Mouse (Mus musculus): Measurements from ENCODE around the gene Cnn2. TPM values are rescaled to one million over a fixed set of nuclear protein-coding genes. Genes with fewer than 3 reads are reported as not detected.

Cnn2 gene
- polyA plus RNA-seq, 1 experiment from 2014 or later = 293 TPM

GRCm38 (mm10) chr10:79964727-79965126 is 23.7 kb upstream of the Cnn2 start:
- no peak overlapping the region for H3K9ac ChIP-seq (ENCODE audit: low read depth, low read length)
- H3K4me1 ChIP-seq (ENCODE audit: control insufficient read depth, insufficient read depth, low read length) = peaks cover 6% of the 10 kb centered on the region
- no peaks in the 10 kb centered on the region for H3K27me3 ChIP-seq (replicated peaks; ENCODE audit: control insufficient read depth, insufficient read depth, low read length)
- ATAC-seq (ENCODE audit: low read depth) (no peak), DNase-seq (ENCODE audit: low spot score) (no peak)
- H3K4me2 ChIP-seq (ENCODE audit: low read depth, low read length) = no peak overlapping the region
- H3K4me3 ChIP-seq (ENCODE audit: low read depth, low read length) = no peak overlapping the region
- H3K27ac ChIP-seq (replicated peaks; ENCODE audit: low read depth, low read length) = no peak overlapping the region
- WGBS = 95% methylated on average over 7 of the region's 7 CpGs
- peaks cover 62% of the 10 kb centered on the region for H3K36me3 ChIP-seq (ENCODE audit: control insufficient read depth, insufficient read depth, low read length)
- H3K9me3 ChIP-seq (ENCODE audit: control insufficient read depth, low read length) = no peaks in the 10 kb centered on the region

- peaks cover 62% of the 10 kb centered on the region for H3K36me3 ChIP-seq (ENCODE audit: control insufficient read depth, insufficient read depth, low read length)
- 88% methylated on average over 4 of the region's 5 CpGs for WGBS
- H3K9me3 ChIP-seq (ENCODE audit: control insufficient read depth, low read length) = no peaks in the 10 kb centered on the region
- no peak for ATAC-seq (ENCODE audit: low read depth)
- H3K4me3 ChIP-seq (ENCODE audit: low read depth, low read length) = no peak overlapping the region
- DNase-seq (ENCODE audit: low spot score) = no peak
- peaks cover 6% of the 10 kb centered on the region for H3K4me1 ChIP-seq (ENCODE audit: control insufficient read depth, insufficient read depth, low read length)
- H3K4me2 ChIP-seq (ENCODE audit: low read depth, low read length) = no peak overlapping the region
- no peak overlapping the region for H3K9ac ChIP-seq (ENCODE audit: low read depth, low read length)
- H3K27me3 ChIP-seq (replicated peaks; ENCODE audit: control insufficient read depth, insufficient read depth, low read length) = no peaks in the 10 kb centered on the region
- H3K27ac ChIP-seq (replicated peaks; ENCODE audit: low read depth, low read length) = no peak overlapping the region
Observed at GRCm38 (mm10) chr10:79965325-79965724, 23.1 kb upstream of the Cnn2 start.

GRCm38 (mm10) chr10:79966886-79967400 is 21.4 kb upstream of the Cnn2 start:
- peaks cover 62% of the 10 kb centered on the region for H3K36me3 ChIP-seq (ENCODE audit: control insufficient read depth, insufficient read depth, low read length)
- ATAC-seq (ENCODE audit: low read depth) (no peak), DNase-seq (ENCODE audit: low spot score) (no peak)
- H3K4me1 ChIP-seq (ENCODE audit: control insufficient read depth, insufficient read depth, low read length) = no peaks in the 10 kb centered on the region
- H3K4me2 ChIP-seq (ENCODE audit: low read depth, low read length) = no peak overlapping the region
- no peak overlapping the region for H3K4me3 ChIP-seq (ENCODE audit: low read depth, low read length)
- H3K27ac ChIP-seq (replicated peaks; ENCODE audit: low read depth, low read length) = no peak overlapping the region
- 0 out of 2 replicates have a peak, but pooled peaks cover 8% of the 10 kb centered on the region for H3K27me3 ChIP-seq (replicated peaks; ENCODE audit: control insufficient read depth, insufficient read depth, low read length)
- 94% methylated on average over 5 of the region's 5 CpGs for WGBS
- no peaks in the 10 kb centered on the region for H3K9me3 ChIP-seq (ENCODE audit: control insufficient read depth, low read length)
- no peak overlapping the region for H3K9ac ChIP-seq (ENCODE audit: low read depth, low read length)

GRCm38 (mm10) chr10:79968181-79968580 is 20.2 kb upstream of the Cnn2 start:
- 0 out of 2 replicates have a peak, but pooled peaks cover 10% of the 10 kb centered on the region for H3K27me3 ChIP-seq (replicated peaks; ENCODE audit: control insufficient read depth, insufficient read depth, low read length)
- ATAC-seq (ENCODE audit: low read depth) (no peak), DNase-seq (ENCODE audit: low spot score) (no peak)
- H3K4me3 ChIP-seq (ENCODE audit: low read depth, low read length) = no peak overlapping the region
- H3K4me2 ChIP-seq (ENCODE audit: low read depth, low read length) = no peak overlapping the region
- H3K27ac ChIP-seq (replicated peaks; ENCODE audit: low read depth, low read length) = no peak overlapping the region
- peaks cover 53% of the 10 kb centered on the region for H3K36me3 ChIP-seq (ENCODE audit: control insufficient read depth, insufficient read depth, low read length)
- no peaks in the 10 kb centered on the region for H3K4me1 ChIP-seq (ENCODE audit: control insufficient read depth, insufficient read depth, low read length)
- no peak overlapping the region for H3K9ac ChIP-seq (ENCODE audit: low read depth, low read length)
- no peaks in the 10 kb centered on the region for H3K9me3 ChIP-seq (ENCODE audit: control insufficient read depth, low read length)
- 77% methylated on average over 1 of the region's 1 CpGs for WGBS

GRCm38 (mm10) chr10:79969124-79969568 is 19.2 kb upstream of the Cnn2 start:
- peaks cover 50% of the 10 kb centered on the region for H3K36me3 ChIP-seq (ENCODE audit: control insufficient read depth, insufficient read depth, low read length)
- 13% methylated on average over 3 of the region's 3 CpGs for WGBS
- H3K4me2 ChIP-seq (ENCODE audit: low read depth, low read length) = no peak overlapping the region
- no peak overlapping the region for H3K27ac ChIP-seq (replicated peaks; ENCODE audit: low read depth, low read length)
- H3K27me3 ChIP-seq (replicated peaks; ENCODE audit: control insufficient read depth, insufficient read depth, low read length) = 0 out of 2 replicates have a peak, but pooled peaks cover 13% of the 10 kb centered on the region
- no peak for ATAC-seq (ENCODE audit: low read depth)
- no peak overlapping the region for H3K4me3 ChIP-seq (ENCODE audit: low read depth, low read length)
- H3K4me1 ChIP-seq (ENCODE audit: control insufficient read depth, insufficient read depth, low read length) = no peaks in the 10 kb centered on the region
- no peak for DNase-seq (ENCODE audit: low spot score)
- H3K9me3 ChIP-seq (ENCODE audit: control insufficient read depth, low read length) = no peaks in the 10 kb centered on the region
- H3K9ac ChIP-seq (ENCODE audit: low read depth, low read length) = no peak overlapping the region

- peak within 1 kb of the TSS; percentile 76 for H3K9ac ChIP-seq (ENCODE audit: low read depth, low read length)
- 0 out of 2 replicates have a peak, but pooled peaks cover 13% of the 10 kb centered on the region for H3K27me3 ChIP-seq (replicated peaks; ENCODE audit: control insufficient read depth, insufficient read depth, low read length)
- H3K9me3 ChIP-seq (ENCODE audit: control insufficient read depth, low read length) = no peaks in the 10 kb centered on the region
- peak within 1 kb of the TSS; percentile 54 for H3K4me3 ChIP-seq (ENCODE audit: low read depth, low read length)
- H3K27ac ChIP-seq (replicated peaks; ENCODE audit: low read depth, low read length) = no peak within 1 kb of the TSS; the same call in 1 of the 2 replicates
- no peaks in the 10 kb centered on the region for H3K4me1 ChIP-seq (ENCODE audit: control insufficient read depth, insufficient read depth, low read length)
- peak; percentile 23 for ATAC-seq (ENCODE audit: low read depth)
- H3K36me3 ChIP-seq (ENCODE audit: control insufficient read depth, insufficient read depth, low read length) = peaks cover 49% of the 10 kb centered on the region
- 6% methylated on average over 24 of the region's 47 CpGs for WGBS
- peak within 1 kb of the TSS; percentile 96 for H3K4me2 ChIP-seq (ENCODE audit: low read depth, low read length)
- no peak for DNase-seq (ENCODE audit: low spot score)
Observed at GRCm38 (mm10) chr10:79970415-79971182, 17.8 kb upstream of the Cnn2 start, which contains the start of gene Grin3b. TSS of gene Grin3b (plus strand) at chr10:79970715.

GRCm38 (mm10) chr10:79971183-79971497 is 17.2 kb upstream of the Cnn2 start:
- Histone ChIP-seq H3K9me3 (ENCODE audit: control insufficient read depth, low read length) (no peaks in the 10 kb centered on the region), H3K4me2 (ENCODE audit: low read depth, low read length) (peak overlapping the region; percentile 96), H3K27ac (replicated peaks; ENCODE audit: low read depth, low read length) (no peak overlapping the region), H3K4me1 (ENCODE audit: control insufficient read depth, insufficient read depth, low read length) (no peaks in the 10 kb centered on the region), H3K9ac (ENCODE audit: low read depth, low read length) (peak overlapping the region; percentile 76), H3K4me3 (ENCODE audit: low read depth, low read length) (peak overlapping the region; percentile 54), H3K36me3 (ENCODE audit: control insufficient read depth, insufficient read depth, low read length) (peaks cover 49% of the 10 kb centered on the region), H3K27me3 (replicated peaks; ENCODE audit: control insufficient read depth, insufficient read depth, low read length) (0 out of 2 replicates have a peak, but pooled peaks cover 13% of the 10 kb centered on the region)
- peak; percentile 63 for DNase-seq (ENCODE audit: low spot score)
- ATAC-seq (ENCODE audit: low read depth) = peak; percentile 34
- 1% methylated on average over 15 of the region's 21 CpGs for WGBS

- peaks cover 49% of the 10 kb centered on the region for H3K36me3 ChIP-seq (ENCODE audit: control insufficient read depth, insufficient read depth, low read length)
- no peak for ATAC-seq (ENCODE audit: low read depth)
Observed at GRCm38 (mm10) chr10:79972831-79973230, 15.6 kb upstream of the Cnn2 start.

More at GRCm38 (mm10) chr10:79972831-79973230, 15.6 kb upstream of the Cnn2 start:
- Histone ChIP-seq H3K27me3 (replicated peaks; ENCODE audit: control insufficient read depth, insufficient read depth, low read length) (0 out of 2 replicates have a peak, but pooled peaks cover 13% of the 10 kb centered on the region), H3K9me3 (ENCODE audit: control insufficient read depth, low read length) (no peaks in the 10 kb centered on the region), H3K9ac (ENCODE audit: low read depth, low read length) (no peak overlapping the region), H3K4me1 (ENCODE audit: control insufficient read depth, insufficient read depth, low read length) (no peaks in the 10 kb centered on the region), H3K27ac (replicated peaks; ENCODE audit: low read depth, low read length) (no peak overlapping the region), H3K4me3 (ENCODE audit: low read depth, low read length) (no peak overlapping the region), H3K4me2 (ENCODE audit: low read depth, low read length) (no peak overlapping the region)
- DNase-seq (ENCODE audit: low spot score) = no peak
- WGBS = 70% methylated on average over 7 of the region's 14 CpGs
